Mouse (Mus musculus): Measurements from ENCODE around the gene Ddx10. TPM values are rescaled to one million over a fixed set of nuclear protein-coding genes. Genes with fewer than 3 reads are reported as not detected.

Gene Ddx10
- total and polyA plus RNA-seq, 3 experiments, result 12.3 to 64.9 (median 52.4) TPM

DNA sequence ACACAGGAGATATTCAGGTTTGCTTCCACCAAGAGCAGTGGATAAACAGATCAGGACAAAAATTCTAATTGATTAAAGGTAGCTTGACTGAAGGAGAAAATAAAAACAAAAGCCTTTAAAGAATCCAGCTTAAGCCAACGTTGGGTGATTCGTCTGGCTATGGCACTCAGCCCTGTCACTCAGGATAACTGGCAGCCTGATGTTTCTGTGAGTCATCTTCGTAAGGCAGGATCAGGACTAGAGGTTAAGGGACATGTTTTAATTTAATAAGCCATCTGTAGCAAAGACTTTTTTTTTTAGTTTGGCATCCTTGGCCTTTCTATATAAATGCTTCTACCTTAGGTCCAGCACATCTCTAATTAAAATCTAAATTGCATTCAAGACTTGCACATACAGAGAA lies 170.2 kb downstream of the Ddx10 start:
- DNase-seq (ENCODE audit: low spot score) (no peak), ATAC-seq (ENCODE audit: extremely low read depth, insufficient number of reproducible peaks, low FRiP score, poor library complexity, severe bottlenecking) (no peak)
- Histone ChIP-seq H3K4me1 (ENCODE audit: insufficient read depth, low read depth, low read length) (no peaks in the 10 kb centered on the region), H3K36me3 (replicated peaks) (no peaks in the 10 kb centered on the region), H3K27me3 (ENCODE audit: insufficient read depth, low read length) (0 out of 2 replicates have a peak, but pooled peaks cover 2% of the 10 kb centered on the region), H3K9me3 (replicated peaks) (no peaks in the 10 kb centered on the region), H3K4me3 (ENCODE audit: low read depth, low read length) (no peak overlapping the region)
- TF ChIP-seq TAL1 (conservative IDR thresholded peaks at IDR 0.05; ENCODE audit: low read depth, low read length) (no peak), POLR2AphosphoS5 (IDR thresholded peaks at IDR 0.05; ENCODE audit: insufficient replicate concordance, low read depth, low read length) (no peak), GATA1 (IDR thresholded peaks at IDR 0.05; ENCODE audit: borderline replicate concordance, low read length) (no peak), CTCF (IDR thresholded peaks at IDR 0.05; ENCODE audit: low read depth, low read length) (no peak), GATA2 (IDR thresholded peaks at IDR 0.05; ENCODE audit: borderline replicate concordance, low read depth, low read length) (no peak)

GRCm38 (mm10) chr9:53075931-53076330 lies 171.9 kb downstream of the Ddx10 start:
- Histone ChIP-seq H3K9me3 (replicated peaks) (no peaks in the 10 kb centered on the region), H3K4me1 (ENCODE audit: insufficient read depth, low read depth, low read length) (no peaks in the 10 kb centered on the region), H3K36me3 (replicated peaks) (no peaks in the 10 kb centered on the region), H3K4me3 (ENCODE audit: low read depth, low read length) (no peak overlapping the region), H3K27me3 (ENCODE audit: insufficient read depth, low read length) (peaks cover 3% of the 10 kb centered on the region; the same call in 1 of the 2 replicates)
- DNase-seq (ENCODE audit: low spot score), result no peak
- no peak for ATAC-seq (ENCODE audit: extremely low read depth, insufficient number of reproducible peaks, low FRiP score, poor library complexity, severe bottlenecking)
- no peak for TF ChIP-seq TAL1 (conservative IDR thresholded peaks at IDR 0.05; ENCODE audit: low read depth, low read length)
- TF ChIP-seq POLR2AphosphoS5 (IDR thresholded peaks at IDR 0.05; ENCODE audit: insufficient replicate concordance, low read depth, low read length), result no peak
- no peak for TF ChIP-seq GATA1 (IDR thresholded peaks at IDR 0.05; ENCODE audit: borderline replicate concordance, low read length)
- TF ChIP-seq CTCF (IDR thresholded peaks at IDR 0.05; ENCODE audit: low read depth, low read length), result no peak
- no peak for TF ChIP-seq GATA2 (IDR thresholded peaks at IDR 0.05; ENCODE audit: borderline replicate concordance, low read depth, low read length)

DNA sequence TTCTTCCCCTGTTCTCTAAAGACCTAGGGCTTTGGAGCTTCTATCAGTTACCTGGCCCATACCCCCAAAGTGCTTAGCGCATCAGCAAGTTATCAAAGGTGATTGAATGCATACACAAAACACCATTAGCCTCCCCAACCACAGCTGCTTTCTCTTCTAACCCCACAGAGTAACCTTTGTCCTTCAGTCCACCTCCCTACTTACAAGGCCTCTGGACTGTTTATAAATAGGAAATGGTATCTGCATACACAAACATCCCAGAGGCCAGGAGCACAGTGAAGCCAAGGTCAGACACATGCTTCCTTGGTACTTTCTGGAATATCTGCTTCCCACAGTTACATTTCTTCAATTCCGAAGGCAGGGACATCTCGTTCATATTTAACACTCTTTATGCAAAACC lies 173.4 kb downstream of the Ddx10 start:
- no peak for ATAC-seq (ENCODE audit: extremely low read depth, insufficient number of reproducible peaks, low FRiP score, poor library complexity, severe bottlenecking)
- DNase-seq (ENCODE audit: low spot score), result no peak
- no peak for TF ChIP-seq GATA2 (IDR thresholded peaks at IDR 0.05; ENCODE audit: borderline replicate concordance, low read depth, low read length)
- TF ChIP-seq POLR2AphosphoS5 (IDR thresholded peaks at IDR 0.05; ENCODE audit: insufficient replicate concordance, low read depth, low read length), result no peak
- no peak for TF ChIP-seq GATA1 (IDR thresholded peaks at IDR 0.05; ENCODE audit: borderline replicate concordance, low read length)
- TF ChIP-seq TAL1 (conservative IDR thresholded peaks at IDR 0.05; ENCODE audit: low read depth, low read length), result no peak
- TF ChIP-seq CTCF (IDR thresholded peaks at IDR 0.05; ENCODE audit: low read depth, low read length), result no peak

DNA sequence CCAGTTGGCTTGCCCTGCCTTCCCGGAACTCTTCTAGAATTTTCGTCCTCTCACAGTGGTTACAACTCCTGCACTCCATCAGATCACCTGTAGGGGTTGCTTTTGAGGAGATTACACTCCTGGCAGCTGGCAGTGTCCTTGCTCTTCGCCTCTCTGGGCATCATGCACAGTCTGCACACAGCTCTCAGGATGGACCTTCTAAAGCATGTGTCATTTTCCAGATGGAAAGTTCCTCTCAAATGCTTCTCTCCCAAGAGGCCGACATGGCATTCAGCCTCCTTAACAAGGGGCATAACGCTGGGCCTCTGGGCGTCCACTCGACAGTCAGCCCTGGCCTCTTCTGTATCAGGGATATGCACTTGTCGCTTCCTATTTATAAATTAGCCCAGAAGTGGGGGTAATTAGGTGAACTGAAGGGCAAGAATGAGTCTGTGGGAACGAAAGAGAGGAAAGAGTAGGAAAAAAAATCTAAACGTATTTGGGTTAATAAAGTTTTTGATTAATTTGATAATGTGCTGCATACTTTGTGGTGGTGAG lies 174.2 kb downstream of the Ddx10 start:
- H3K4me3 ChIP-seq (ENCODE audit: low read depth, low read length), result no peak overlapping the region
- no peaks in the 10 kb centered on the region for H3K4me1 ChIP-seq (ENCODE audit: insufficient read depth, low read depth, low read length)
- peaks cover 4% of the 10 kb centered on the region; the same call in 1 of the 2 replicates for H3K27me3 ChIP-seq (ENCODE audit: insufficient read depth, low read length)
- TF ChIP-seq TAL1 (conservative IDR thresholded peaks at IDR 0.05; ENCODE audit: low read depth, low read length) (no peak), POLR2AphosphoS5 (IDR thresholded peaks at IDR 0.05; ENCODE audit: insufficient replicate concordance, low read depth, low read length) (no peak), GATA1 (IDR thresholded peaks at IDR 0.05; ENCODE audit: borderline replicate concordance, low read length) (no peak), CTCF (IDR thresholded peaks at IDR 0.05; ENCODE audit: low read depth, low read length) (no peak)
- H3K36me3 ChIP-seq (replicated peaks), result no peaks in the 10 kb centered on the region
- no peaks in the 10 kb centered on the region for H3K9me3 ChIP-seq (replicated peaks)
- no peak for DNase-seq (ENCODE audit: low spot score)
- ATAC-seq (ENCODE audit: extremely low read depth, insufficient number of reproducible peaks, low FRiP score, poor library complexity, severe bottlenecking), result no peak

More for the DNA sequence above, 173.4 kb downstream of the Ddx10 start:
- no peaks in the 10 kb centered on the region for H3K4me1 ChIP-seq (ENCODE audit: insufficient read depth, low read depth, low read length)
- no peaks in the 10 kb centered on the region for H3K36me3 ChIP-seq (replicated peaks)
- peaks cover 3% of the 10 kb centered on the region; the same call in 1 of the 2 replicates for H3K27me3 ChIP-seq (ENCODE audit: insufficient read depth, low read length)
- no peaks in the 10 kb centered on the region for H3K9me3 ChIP-seq (replicated peaks)
- H3K4me3 ChIP-seq (ENCODE audit: low read depth, low read length), result no peak overlapping the region

DNA sequence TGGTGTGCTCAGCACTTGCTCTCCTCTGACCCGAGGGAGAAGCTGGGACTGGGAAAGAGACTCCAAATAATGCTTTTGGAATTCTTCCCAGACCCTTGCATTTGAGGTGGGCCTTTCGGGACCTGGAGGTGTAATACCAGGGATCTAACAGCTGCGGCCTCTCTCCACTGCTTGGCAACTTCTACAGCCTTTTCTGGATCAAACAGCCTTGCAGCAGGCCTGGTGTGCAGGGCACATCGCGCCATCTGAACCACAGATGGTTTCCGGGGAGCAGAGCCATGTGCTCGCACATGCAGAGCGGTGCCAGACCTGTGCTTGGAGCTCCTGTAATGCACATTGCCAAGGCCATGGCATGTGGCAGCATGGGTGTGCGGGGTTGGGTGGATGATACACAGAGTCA lies 175.8 kb downstream of the Ddx10 start:
- Histone ChIP-seq H3K4me1 (ENCODE audit: insufficient read depth, low read depth, low read length) (no peaks in the 10 kb centered on the region), H3K27me3 (ENCODE audit: insufficient read depth, low read length) (peaks cover 5% of the 10 kb centered on the region; the same call in 1 of the 2 replicates), H3K4me3 (ENCODE audit: low read depth, low read length) (no peak overlapping the region), H3K9me3 (replicated peaks) (no peaks in the 10 kb centered on the region), H3K36me3 (replicated peaks) (no peaks in the 10 kb centered on the region)
- ATAC-seq (ENCODE audit: extremely low read depth, insufficient number of reproducible peaks, low FRiP score, poor library complexity, severe bottlenecking) (no peak), DNase-seq (ENCODE audit: low spot score) (no peak)
- TF ChIP-seq GATA1 (IDR thresholded peaks at IDR 0.05; ENCODE audit: borderline replicate concordance, low read length) (no peak), CTCF (IDR thresholded peaks at IDR 0.05; ENCODE audit: low read depth, low read length) (no peak), GATA2 (IDR thresholded peaks at IDR 0.05; ENCODE audit: borderline replicate concordance, low read depth, low read length) (no peak), POLR2AphosphoS5 (IDR thresholded peaks at IDR 0.05; ENCODE audit: insufficient replicate concordance, low read depth, low read length) (no peak), TAL1 (conservative IDR thresholded peaks at IDR 0.05; ENCODE audit: low read depth, low read length) (no peak)

GRCm38 (mm10) chr9:53070875-53071524 lies 176.9 kb downstream of the Ddx10 start:
- Histone ChIP-seq H3K4me3 (ENCODE audit: low read depth, low read length) (no peak overlapping the region), H3K36me3 (replicated peaks) (no peaks in the 10 kb centered on the region), H3K4me1 (ENCODE audit: insufficient read depth, low read depth, low read length) (no peaks in the 10 kb centered on the region), H3K27me3 (ENCODE audit: insufficient read depth, low read length) (peaks cover 5% of the 10 kb centered on the region; the same call in 1 of the 2 replicates), H3K9me3 (replicated peaks) (no peaks in the 10 kb centered on the region)
- ATAC-seq (ENCODE audit: extremely low read depth, insufficient number of reproducible peaks, low FRiP score, poor library complexity, severe bottlenecking), result no peak
- DNase-seq (ENCODE audit: low spot score), result no peak
- TF ChIP-seq GATA1 (IDR thresholded peaks at IDR 0.05; ENCODE audit: borderline replicate concordance, low read length) (no peak), TAL1 (conservative IDR thresholded peaks at IDR 0.05; ENCODE audit: low read depth, low read length) (no peak), POLR2AphosphoS5 (IDR thresholded peaks at IDR 0.05; ENCODE audit: insufficient replicate concordance, low read depth, low read length) (no peak), GATA2 (IDR thresholded peaks at IDR 0.05; ENCODE audit: borderline replicate concordance, low read depth, low read length) (no peak), CTCF (IDR thresholded peaks at IDR 0.05; ENCODE audit: low read depth, low read length) (no peak)

Data from G1E (cell line).